Mouse (Mus musculus) neural tube, embryonic 14.5 days (tissue): Measurements from ENCODE around the gene Lamtor1. TPM values are rescaled to one million over a fixed set of nuclear protein-coding genes. Genes with fewer than 3 reads are reported as not detected.
A peak's percentile ranks its signal among the peaks of the same experiment; 100 is the strongest.

Experiments
- ATAC-seq: fragments of 200-750 bp; cut with Nextera tagmentation; 2 replicates; pipeline ENCODE4 v1.8.0; 2017; ENCODE audit warnings: low read depth, mild to moderate bottlenecking, moderate TSS enrichment, moderate library complexity
- H3K27ac ChIP-seq: fragments of 300-500 bp; sonication (generic); 2 replicates; pipeline ENCODE4 v1.5.1; 2014; ENCODE audit warnings: low read depth, mild to moderate bottlenecking, control low read depth, low read length, moderate library complexity, mixed read lengths
- H3K27me3 ChIP-seq: fragments of 300-500 bp; sonication (generic); 2 replicates; pipeline ENCODE4 v1.6.1; 2014; ENCODE audit warnings: low read length; ENCODE audit not compliant: control insufficient read depth, insufficient read depth
- H3K36me3 ChIP-seq: fragments of 300-500 bp; sonication (generic); 2 replicates; pipeline ENCODE4 v1.6.1; 2014; ENCODE audit warnings: low read length, mixed read lengths; ENCODE audit not compliant: control insufficient read depth, insufficient read depth
- H3K4me1 ChIP-seq: fragments of 300-500 bp; sonication (generic); 2 replicates; pipeline ENCODE4 v1.6.1; 2014; ENCODE audit warnings: low read length; ENCODE audit not compliant: control insufficient read depth, insufficient read depth
- H3K4me2 ChIP-seq: fragments of 300-500 bp; sonication (generic); 2 replicates; pipeline ENCODE4 v1.6.1; 2014; ENCODE audit warnings: mild to moderate bottlenecking, low read depth, low read length, control low read depth
- H3K4me3 ChIP-seq: fragments of 300-500 bp; sonication (generic); 2 replicates; pipeline ENCODE4 v1.5.1; 2014; ENCODE audit warnings: low read depth, low read length, control low read depth, mixed read lengths
- H3K9ac ChIP-seq: fragments of 300-500 bp; sonication (generic); replicated peaks from 2 replicates; pipeline ENCODE4 v1.6.1; 2014; ENCODE audit warnings: low read depth, mild to moderate bottlenecking, control low read depth, low read length, mixed read lengths
- H3K9me3 ChIP-seq: fragments of 300-500 bp; sonication (generic); 2 replicates; pipeline ENCODE4 v1.6.1; 2016; ENCODE audit warnings: low read length; ENCODE audit not compliant: control insufficient read depth
- WGBS: fragments of 180-500 bp; shearing (Covaris S2); extraction: QIAGEN DNeasy Blood & Tissue Kit; methylation state at CpG from one replicate; pipeline ENCODE4 v1.1.7; 2014; 5-methylcytosine and 5-hydroxymethylcytosine counted together
- polyA plus RNA-seq: library from polyadenylated mRNA; unstranded; fragments of >200 nt; fragmentation: Nextera tagmentation; extraction: Ambion mirVana; gene quantifications from 2 replicates; pipeline ENCODE4 v1.2.1, GENCODE M21; 2014

The Lamtor1 gene
- polyA plus RNA-seq, 1 experiment from 2014 or later = 147 TPM

- Histone ChIP-seq H3K27ac (no peak overlapping the region), H3K9me3 (no peaks in the 10 kb centered on the region), H3K4me2 (no peak overlapping the region), H3K9ac (no peak overlapping the region), H3K36me3 (no peaks in the 10 kb centered on the region), H3K4me3 (no peak overlapping the region), H3K27me3 (no peaks in the 10 kb centered on the region), H3K4me1 (no peaks in the 10 kb centered on the region)
- 88% methylated on average over 4 of the region's 4 CpGs for WGBS
- ATAC-seq = no peak
Measured at GRCm38 (mm10) chr7:101888460-101888859, 17.2 kb upstream of the Lamtor1 start.

DNA sequence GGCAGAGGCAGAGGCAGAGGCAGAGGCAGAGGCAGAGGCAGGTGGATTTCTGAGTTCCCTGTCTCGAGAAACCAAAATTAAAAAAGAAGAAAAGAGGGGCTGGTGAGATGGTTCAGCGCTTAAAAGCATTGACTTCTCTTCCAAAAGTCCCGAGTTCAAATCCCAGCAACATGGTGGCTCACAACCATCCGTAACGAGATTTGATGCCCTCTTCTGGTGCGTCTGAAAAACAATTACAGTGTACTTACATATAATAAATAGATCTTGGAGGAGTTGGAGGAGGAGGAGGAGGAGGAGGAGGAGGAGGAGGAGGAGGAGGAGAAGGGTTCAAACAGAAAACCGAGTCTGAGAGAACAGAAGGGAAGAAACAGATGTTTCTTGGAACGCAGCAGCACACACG is 10.0 kb upstream of the Lamtor1 start:
- Histone ChIP-seq H3K27ac (peak overlapping the region; percentile 77; the same call in 1 of the 2 replicates), H3K36me3 (no peaks in the 10 kb centered on the region), H3K4me2 (peak overlapping the region; percentile 37), H3K4me1 (0 out of 2 replicates have a peak, but pooled peaks cover 5% of the 10 kb centered on the region), H3K27me3 (no peaks in the 10 kb centered on the region), H3K9me3 (no peaks in the 10 kb centered on the region), H3K4me3 (peak overlapping the region; percentile 54), H3K9ac (peak overlapping the region; percentile 44)
- WGBS = 39% methylated on average over 9 of the region's 9 CpGs
- ATAC-seq = peak; percentile 20; the same call in 1 of the 2 replicates

DNA sequence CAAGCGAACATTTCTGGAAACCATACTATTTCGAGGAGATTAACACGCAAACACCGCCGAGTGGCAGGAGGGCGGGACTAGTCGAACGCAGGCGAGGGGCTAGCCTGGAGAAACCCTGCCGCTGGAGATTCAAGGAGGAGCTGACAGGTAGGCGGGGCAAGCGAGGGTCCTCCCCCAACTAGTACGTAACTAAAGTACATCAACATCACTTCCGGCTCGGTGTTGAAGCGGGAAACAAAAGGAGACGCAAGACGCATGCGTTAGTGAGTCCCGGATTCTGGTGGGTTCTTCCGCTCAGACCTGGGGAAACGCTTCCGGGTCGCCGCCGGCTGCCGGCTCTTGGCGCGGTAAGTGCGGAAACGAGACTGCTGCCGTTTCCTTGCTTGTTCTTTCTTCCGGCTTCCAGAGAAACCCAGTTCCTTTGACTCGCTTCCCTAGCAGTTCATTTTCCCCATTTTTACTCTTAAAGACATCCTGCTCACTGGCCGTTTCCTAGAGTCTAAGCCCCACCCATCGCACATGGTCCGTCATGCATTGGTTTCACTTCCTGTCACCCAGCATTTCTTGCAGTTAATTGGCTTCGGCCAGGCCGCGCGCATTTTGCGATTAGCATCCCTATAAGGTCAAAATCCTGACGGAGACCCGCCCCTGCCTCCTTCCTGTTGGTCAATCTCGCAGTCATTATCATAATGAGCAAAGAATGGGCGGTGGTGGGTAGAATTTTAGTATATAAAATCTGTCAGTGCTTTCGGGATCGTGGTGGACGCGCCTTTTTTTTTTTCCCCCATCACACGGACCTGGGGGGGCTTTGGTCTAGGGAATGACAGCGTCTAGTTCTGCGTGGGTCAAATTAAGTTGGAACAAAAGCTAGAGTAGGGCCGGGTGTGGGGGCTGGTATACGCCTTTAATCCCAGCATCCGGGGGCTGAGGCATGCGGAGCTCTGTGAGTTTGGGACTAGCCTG is 9.3 kb upstream of the Lamtor1 start:
- peak; percentile 98 for ATAC-seq
- Histone ChIP-seq H3K9me3 (no peaks in the 10 kb centered on the region), H3K36me3 (no peaks in the 10 kb centered on the region), H3K27ac (peak overlapping the region; percentile 91), H3K9ac (peak overlapping the region; percentile 46), H3K27me3 (no peaks in the 10 kb centered on the region), H3K4me1 (0 out of 2 replicates have a peak, but pooled peaks cover 5% of the 10 kb centered on the region), H3K4me3 (peak overlapping the region; percentile 54), H3K4me2 (peak overlapping the region; percentile 55)
- WGBS = under 1% methylated on average over 57 of the region's 57 CpGs

- Histone ChIP-seq H3K9ac (no peak overlapping the region), H3K27ac (no peak overlapping the region), H3K9me3 (no peaks in the 10 kb centered on the region), H3K27me3 (no peaks in the 10 kb centered on the region), H3K36me3 (no peaks in the 10 kb centered on the region), H3K4me1 (0 out of 2 replicates have a peak, but pooled peaks cover 4% of the 10 kb centered on the region), H3K4me2 (no peak overlapping the region), H3K4me3 (no peak overlapping the region)
- no peak for ATAC-seq
- 91% methylated on average over 16 of the region's 16 CpGs for WGBS
Measured at GRCm38 (mm10) chr7:101900331-101901097, 5.2 kb upstream of the Lamtor1 start.

GRCm38 (mm10) chr7:101901969-101902368 is 3.7 kb upstream of the Lamtor1 start:
- WGBS = 94% methylated on average over 10 of the region's 10 CpGs
- Histone ChIP-seq H3K9ac (no peak overlapping the region), H3K4me1 (peaks cover 11% of the 10 kb centered on the region; the same call in 1 of the 2 replicates), H3K27ac (no peak overlapping the region), H3K4me3 (no peak overlapping the region), H3K27me3 (no peaks in the 10 kb centered on the region), H3K9me3 (no peaks in the 10 kb centered on the region), H3K4me2 (no peak overlapping the region), H3K36me3 (no peaks in the 10 kb centered on the region)
- ATAC-seq = no peak

DNA sequence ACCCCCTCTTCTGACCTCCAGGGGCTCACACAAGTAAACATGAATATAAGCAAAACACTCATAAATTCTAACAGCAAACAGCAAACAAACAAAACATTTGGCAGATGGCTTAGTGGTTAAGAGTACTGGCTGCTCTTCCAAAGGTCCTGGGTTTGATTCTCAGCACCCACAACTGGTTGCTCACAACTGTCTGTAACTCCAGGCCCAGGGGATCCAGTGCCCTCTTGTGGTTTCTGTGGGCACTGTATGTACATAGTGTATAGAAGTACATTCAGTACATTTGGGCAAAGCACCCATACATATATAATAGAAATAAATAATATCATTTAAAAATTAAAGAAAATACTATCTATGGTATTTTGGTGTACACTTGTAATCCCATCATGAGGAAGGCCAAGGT is 2.9 kb upstream of the Lamtor1 start:
- Histone ChIP-seq H3K4me3 (no peak overlapping the region), H3K27ac (no peak overlapping the region), H3K9me3 (no peaks in the 10 kb centered on the region), H3K9ac (no peak overlapping the region), H3K4me1 (peaks cover 10% of the 10 kb centered on the region; the same call in 1 of the 2 replicates), H3K27me3 (no peaks in the 10 kb centered on the region), H3K4me2 (no peak overlapping the region), H3K36me3 (no peaks in the 10 kb centered on the region)
- no peak for ATAC-seq

DNA sequence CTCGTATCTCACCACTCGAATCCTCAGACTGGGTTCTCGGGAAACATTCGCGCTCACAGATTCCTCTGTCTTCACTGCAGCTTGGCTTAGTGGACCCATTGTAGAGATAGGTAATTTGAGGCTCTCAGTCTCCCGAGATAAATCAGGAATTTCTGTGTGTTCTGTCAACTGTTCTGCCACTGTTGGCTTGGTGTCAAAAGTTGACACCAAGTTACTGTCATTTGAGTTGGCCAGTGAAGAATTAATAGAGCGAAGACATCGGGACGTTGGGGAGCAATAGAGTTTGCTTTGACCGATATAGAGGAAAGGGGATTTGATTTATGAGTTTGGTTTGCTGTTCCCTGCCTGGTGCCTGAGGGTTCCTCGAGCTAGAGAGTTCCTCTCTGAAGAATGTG is 580 bp downstream of the Lamtor1 start, which contains the start of gene Tomt:
TSS of gene Tomt (minus strand) at position 73 of the 395 bp plus-strand sequence.
- no peak for ATAC-seq
- no peaks in the 10 kb centered on the region for H3K27me3 ChIP-seq
- H3K9ac ChIP-seq = peak within 1 kb of the TSS; percentile 87
- H3K27ac ChIP-seq = peak within 1 kb of the TSS; percentile 95
- H3K4me1 ChIP-seq = peaks cover 10% of the 10 kb centered on the region; the same call in 1 of the 2 replicates
- no peaks in the 10 kb centered on the region for H3K9me3 ChIP-seq
- WGBS = 17% methylated on average over 11 of the region's 11 CpGs
- peaks cover 12% of the 10 kb centered on the region for H3K36me3 ChIP-seq
- H3K4me2 ChIP-seq = peak within 1 kb of the TSS; percentile 85
- H3K4me3 ChIP-seq = peak within 1 kb of the TSS; percentile 81

DNA sequence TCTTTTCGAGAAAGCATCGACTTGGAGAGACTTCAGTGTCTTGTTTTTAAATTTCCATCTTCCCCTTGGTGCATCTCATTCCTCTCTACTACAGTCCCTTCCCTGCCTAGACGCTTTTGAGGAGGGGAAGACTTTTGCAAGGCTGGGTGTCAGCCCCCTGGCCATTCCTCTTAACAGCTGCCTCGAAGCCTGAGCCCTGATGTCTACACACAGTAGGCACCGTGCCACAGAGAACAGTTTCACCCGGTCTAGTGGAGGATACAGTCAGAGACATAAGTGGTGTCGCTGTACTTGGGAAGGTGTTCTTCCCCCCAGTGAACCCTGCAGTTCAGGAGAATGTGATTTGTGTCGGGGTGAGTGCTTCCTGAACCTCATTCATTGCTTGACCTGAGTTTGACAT is 992 bp downstream of the Lamtor1 start:
- Histone ChIP-seq H3K4me2 (peak overlapping the region; percentile 82), H3K9me3 (no peaks in the 10 kb centered on the region), H3K4me1 (peaks cover 10% of the 10 kb centered on the region; the same call in 1 of the 2 replicates), H3K9ac (peak overlapping the region; percentile 87; the same call in 1 of the 2 replicates), H3K4me3 (peak overlapping the region; percentile 81), H3K27me3 (no peaks in the 10 kb centered on the region), H3K36me3 (peaks cover 12% of the 10 kb centered on the region), H3K27ac (no peak overlapping the region)
- no peak for ATAC-seq
- WGBS = 79% methylated on average over 8 of the region's 8 CpGs
